Mouse (Mus musculus) brain, embryonic 14.5 days (tissue): ENCODE measurements around the gene Pinlyp.

Experiments used
- CTCF ChIP-seq: fragments of 200-500 bp; IDR thresholded peaks from 2 replicates; pipeline ENCODE4 v1.5.1; 2012; ENCODE audit warnings: inconsistent platforms, mild to moderate bottlenecking, moderate library complexity, borderline replicate concordance; ENCODE audit not compliant: insufficient read depth, insufficient read length; ENCODE audit errors: extremely low read depth
- POLR2A ChIP-seq: fragments of 200-500 bp; IDR thresholded peaks from 2 replicates; pipeline ENCODE4 v1.6.1; 2012; ENCODE audit warnings: mild to moderate bottlenecking, inconsistent platforms, borderline replicate concordance; ENCODE audit not compliant: poor library complexity, insufficient read depth, insufficient read length, severe bottlenecking; ENCODE audit errors: extremely low read depth

DNA sequence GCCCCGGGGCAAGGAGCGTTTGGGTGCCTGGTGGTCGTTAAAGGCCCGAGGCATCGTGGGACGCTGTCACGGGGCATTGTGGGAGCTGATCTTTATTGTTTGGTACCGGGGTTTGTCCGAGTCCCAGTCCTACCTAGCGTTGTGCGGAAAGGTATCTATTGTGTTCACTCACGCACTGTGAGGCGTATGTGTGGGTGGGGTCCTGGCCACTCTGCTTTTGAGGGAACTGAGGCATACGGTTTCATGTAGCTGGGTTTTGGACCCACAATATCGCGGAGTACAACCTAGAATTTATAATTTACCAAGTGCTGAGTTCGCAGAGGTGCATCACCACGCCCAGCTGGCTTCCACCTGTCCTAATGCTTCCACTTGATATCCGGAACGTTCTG is 38.2 kb downstream of the Pinlyp start:
- TF ChIP-seq CTCF (no peak), POLR2A (no peak)
